Mouse (Mus musculus): Measurements from ENCODE around the gene Ak2. TPM values are rescaled to one million over a fixed set of nuclear protein-coding genes. Genes with fewer than 3 reads are reported as not detected.

Ak2 gene
- total RNA-seq, 2 experiments from 2014 or later, result 24.3 to 29.6 TPM

DNA sequence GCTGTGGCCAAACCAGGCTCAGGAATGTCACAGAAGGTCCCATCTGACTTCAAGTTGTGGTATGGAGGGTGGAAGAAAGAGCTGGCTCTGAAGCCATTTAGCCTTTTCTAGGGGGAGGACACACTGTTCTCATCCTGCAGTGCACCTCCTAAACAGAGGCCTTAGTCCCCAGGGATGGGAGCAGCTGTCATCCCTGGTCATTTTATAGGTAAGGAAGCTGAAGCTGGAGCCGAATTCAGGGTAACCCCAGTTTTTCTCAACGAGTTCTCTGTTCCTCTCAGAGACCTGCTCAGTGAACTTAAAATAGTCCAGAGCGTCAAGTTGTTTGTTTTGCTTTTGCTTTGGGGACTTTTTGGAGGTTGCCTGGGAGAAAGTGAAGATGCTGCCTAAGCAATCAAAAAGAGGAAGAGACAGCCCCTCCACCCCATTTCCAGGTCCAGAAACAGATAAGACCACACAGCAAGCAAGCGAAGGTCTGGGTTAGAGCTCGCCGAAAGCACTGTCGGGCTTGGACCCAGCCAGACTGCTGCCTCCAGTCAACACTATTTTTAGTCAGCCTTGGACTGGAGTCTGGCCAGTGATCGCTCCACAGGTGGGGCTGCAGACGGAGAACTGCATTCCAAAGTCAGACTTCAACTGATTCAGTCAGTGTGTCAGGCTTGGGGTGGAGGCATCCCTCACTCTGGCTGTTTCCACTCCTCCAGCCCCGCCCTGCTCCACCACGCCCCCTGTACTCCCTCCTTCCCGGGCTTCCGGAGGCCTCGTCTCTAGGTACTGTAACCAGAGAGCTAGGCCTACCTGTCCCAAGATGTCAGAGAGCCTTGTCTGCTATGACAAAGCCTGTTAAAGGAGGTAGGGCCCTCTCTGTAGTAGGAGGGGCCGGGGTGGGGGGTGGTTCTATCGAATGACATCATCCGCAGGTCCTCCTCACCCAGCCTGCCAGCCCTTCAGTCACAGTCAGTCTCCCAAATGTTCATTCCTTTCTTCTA is 41.5 kb downstream of the Ak2 start:
- intact Hi-C loops (cut with DNase I), result no loop called here
- DNase-seq (ENCODE audit: low spot score in 2 of 2), result peak in 1 of 2 experiments; percentile 43

DNA sequence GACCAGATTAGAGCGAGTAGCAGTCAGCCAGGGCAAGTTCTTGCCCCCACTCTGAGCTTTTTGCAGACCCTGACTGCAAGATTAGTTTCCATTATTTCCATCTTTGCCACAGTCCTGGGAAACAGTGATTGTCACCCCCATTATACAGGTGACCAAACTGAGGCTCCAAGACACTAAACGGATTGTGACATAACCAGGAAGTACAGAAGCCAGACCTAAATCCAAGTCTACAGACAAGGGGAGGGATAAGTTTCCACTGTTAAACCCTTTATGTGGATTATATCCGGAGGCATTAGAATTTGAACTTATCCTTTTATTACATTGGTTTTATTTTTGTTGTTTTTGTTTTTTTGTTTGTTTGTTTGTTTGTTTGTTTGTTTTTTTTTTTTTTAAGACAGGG is 42.5 kb downstream of the Ak2 start:
- intact Hi-C loops (cut with DNase I), result no loop called here

DNA sequence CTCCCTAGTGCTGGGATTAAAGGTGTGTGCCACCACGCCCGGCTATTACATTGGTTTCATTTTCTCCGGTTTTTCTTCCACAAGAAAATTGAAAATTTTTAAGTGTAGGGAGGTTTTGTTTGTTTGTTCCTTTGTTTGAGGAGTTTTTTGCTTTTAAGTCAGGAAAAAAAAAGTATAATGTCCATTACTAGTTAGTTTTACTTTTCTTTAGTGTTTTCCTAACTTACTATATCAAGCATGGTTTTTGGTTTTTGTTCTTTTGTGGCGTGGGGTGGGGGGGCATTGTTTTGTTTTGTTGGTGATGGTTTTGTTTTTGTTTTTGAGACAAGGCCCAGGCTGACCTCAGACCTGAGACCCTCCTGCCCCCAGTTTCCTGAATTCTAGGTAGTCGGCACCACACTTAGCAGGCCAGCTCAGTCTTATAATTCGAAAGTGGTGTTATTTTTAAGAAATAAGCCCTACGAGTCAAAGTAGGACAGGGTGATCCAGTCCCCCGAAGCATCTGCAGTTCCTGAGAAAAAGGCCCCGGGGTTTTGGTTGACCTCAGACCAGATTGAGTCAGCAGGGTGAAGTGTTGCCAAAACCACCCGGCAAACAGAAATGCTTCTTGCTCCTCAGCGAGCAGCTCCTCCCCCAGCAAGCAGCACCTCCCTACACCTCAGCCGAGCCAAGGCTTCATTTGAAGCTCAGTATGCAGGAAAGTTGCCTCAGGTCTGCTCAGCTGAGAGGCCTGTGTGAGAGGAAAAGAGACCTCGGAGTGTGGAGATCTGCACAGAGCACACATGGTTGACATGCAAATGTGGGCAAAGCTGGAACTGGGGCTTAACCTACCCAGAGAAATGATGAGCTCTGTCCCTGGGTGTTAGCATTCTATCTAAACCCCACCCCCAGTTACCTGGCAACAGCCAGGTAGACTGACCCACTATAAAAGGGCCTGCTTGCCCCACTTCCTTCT is 43.2 kb downstream of the Ak2 start:
- intact Hi-C loops (cut with DNase I), result no loop called here
- no peak for DNase-seq (ENCODE audit: low spot score in 2 of 2)

More for the DNA sequence above, 42.5 kb downstream of the Ak2 start:
- DNase-seq (ENCODE audit: low spot score in 2 of 2), result no peak

DNA sequence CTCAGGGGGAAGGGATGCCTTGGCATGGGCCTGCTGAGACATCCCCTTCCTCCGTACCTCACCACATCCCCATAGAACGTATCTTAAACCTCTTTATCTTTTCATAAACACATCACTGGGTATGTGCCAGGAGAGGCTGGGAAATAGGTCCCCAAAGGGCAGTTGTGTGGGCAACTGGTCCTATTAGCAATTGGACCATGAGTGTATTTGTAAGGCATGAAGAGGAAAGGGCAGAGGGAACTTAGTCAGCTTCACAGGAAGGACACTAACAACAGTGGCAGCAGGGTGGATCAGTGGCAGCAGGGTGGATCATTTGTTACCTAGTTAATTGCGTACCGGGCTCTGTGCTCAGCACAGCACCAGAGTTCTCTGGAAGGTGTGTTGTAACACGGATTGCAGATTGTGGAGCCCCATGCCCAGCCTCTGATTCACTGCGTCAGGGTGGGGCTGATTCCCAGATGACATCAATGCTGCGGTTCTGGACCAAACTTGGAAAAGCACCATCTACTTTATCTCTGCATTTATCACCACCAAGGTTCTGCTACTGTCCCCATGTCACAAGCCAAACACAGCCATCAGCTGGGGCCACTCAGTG is 44.2 kb downstream of the Ak2 start:
- no peak for DNase-seq (ENCODE audit: low spot score in 2 of 2)
- intact Hi-C loops (cut with DNase I), result no loop called here

DNA sequence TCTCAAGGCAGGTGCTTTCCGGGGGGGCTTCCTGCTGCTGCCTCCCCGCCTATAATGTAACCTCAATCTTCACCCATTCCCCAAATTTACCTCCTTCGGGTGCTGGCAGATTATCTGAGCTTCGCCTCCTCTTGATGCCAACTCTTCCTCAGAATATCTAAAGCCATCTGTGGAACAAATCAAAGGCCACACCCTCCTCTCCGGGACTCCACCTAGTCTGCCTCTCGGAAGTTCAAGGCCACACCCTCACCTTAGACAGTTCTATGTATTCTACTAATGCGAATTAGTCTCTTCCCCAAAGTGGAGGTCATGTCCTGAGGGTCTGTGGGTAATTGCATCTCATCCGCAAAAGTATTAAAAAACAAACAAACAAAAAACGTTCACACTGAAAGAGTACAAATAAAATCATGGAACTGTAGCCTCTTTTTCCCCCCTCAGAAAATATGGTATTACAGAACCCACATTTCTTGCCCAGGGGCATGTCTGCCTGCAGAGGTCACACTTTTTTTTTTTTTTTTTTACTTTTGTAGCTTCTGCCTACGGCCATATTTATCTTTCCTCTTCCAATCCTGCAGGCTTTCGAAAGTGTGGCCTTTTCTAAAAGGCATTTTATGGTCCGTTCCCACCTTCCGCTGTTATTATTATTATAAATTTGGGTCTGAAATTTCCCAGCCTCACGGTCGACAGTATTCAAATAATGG is 56.1 kb downstream of the Ak2 start:
- intact Hi-C loops (cut with DNase I), result no loop called here
- no peak for DNase-seq (ENCODE audit: low spot score in 2 of 2)

DNA sequence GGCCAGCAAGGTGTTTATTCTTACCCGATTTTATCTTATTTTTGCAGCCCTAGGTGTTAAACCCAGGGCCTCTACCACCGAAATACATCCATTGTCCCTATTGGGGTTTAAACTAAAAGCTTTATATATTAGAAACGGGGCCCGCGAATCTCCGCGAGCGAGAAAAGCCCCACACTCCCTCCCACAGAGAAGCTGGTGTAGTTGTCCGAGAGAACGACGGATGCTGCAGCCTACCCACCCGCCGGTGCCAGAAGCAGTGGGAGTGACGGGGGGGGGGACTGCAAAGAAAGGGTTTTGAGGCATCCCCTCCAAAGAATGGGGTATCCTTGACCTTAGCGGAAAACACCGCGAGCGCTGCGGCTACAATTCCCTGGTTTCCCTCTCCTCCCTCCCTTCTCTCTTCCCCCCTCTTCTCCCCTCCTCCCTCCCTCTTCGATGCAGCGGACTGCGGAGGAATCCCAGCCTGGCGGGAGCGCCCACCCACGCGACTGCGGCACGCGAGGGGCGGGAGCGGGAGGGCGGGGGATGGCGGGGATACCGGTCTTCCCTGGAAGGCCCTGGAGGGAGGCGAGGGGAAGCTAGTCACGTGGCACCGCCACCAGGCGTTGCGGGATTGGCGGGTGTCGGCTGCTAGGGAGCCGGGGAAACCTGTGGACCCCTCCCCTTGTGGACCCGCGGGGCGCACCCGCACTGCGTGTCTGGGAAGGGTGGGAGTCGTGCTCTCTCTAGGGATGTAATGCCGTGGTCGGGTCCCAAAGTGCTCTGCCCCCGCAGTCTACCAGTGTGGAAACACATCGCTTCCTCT is 56.9 kb downstream of the Ak2 start:
- DNase-seq (ENCODE audit: low spot score in 2 of 2), result peak; percentile 85 to 86
- intact Hi-C loops (cut with DNase I), result no loop called here

DNA sequence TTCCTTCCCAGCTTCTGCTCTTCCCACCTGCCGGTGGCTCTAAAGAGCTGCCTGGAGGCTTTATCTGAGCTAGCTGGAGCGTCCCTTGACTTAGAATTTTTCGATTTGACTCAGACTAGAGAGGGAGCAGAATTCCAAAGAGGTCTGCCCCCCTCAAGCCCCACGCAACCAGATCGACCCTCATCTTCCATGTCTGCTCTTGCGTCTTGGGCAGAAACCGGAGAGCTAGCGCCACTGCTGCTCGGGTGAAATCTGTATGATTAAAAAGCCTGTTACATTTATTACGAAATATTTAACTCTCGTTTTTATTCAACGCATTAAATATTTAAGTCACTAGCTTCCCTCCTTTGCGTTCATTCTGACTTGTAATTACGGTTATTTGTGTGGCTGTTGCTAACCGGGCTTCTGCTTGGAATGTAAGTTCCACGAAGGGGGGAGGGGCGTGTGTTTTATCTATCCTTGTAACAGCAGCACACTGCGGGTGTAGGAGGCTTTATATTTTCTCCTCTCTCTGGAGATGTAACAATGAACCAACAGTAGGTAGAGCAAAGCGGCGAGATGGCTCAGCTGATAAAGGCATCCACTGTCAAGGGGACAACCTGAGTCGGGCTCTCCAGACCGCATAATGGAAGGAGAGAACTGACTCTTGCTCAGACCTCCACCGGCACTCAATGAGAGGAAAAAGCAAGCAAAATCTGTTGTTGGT is 57.7 kb downstream of the Ak2 start:
- intact Hi-C loops (cut with DNase I), result no loop called here

DNA sequence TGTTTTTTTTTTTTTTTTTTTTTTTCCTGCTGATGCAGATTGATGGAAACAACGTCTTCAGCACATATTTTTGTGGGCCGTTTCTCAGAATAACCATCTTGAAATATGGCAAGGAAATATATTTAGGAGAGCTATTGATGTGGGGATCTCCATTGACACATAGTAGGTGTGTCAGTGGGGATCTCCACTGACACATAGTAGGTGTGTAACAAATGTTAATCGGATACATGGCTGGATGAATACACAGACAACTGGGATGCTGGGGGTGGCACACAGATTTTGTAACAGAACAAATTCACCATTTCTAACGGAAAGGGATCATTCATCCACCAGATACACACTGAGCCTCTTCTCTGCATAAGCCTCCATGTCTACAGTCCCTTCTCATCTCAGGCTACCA is 58.6 kb downstream of the Ak2 start:
- intact Hi-C loops (cut with DNase I), result no loop called here
- DNase-seq (ENCODE audit: low spot score in 2 of 2), result no peak

More for the DNA sequence above, 57.7 kb downstream of the Ak2 start:
- DNase-seq (ENCODE audit: low spot score in 2 of 2), result peak; percentile 68 to 76

DNA sequence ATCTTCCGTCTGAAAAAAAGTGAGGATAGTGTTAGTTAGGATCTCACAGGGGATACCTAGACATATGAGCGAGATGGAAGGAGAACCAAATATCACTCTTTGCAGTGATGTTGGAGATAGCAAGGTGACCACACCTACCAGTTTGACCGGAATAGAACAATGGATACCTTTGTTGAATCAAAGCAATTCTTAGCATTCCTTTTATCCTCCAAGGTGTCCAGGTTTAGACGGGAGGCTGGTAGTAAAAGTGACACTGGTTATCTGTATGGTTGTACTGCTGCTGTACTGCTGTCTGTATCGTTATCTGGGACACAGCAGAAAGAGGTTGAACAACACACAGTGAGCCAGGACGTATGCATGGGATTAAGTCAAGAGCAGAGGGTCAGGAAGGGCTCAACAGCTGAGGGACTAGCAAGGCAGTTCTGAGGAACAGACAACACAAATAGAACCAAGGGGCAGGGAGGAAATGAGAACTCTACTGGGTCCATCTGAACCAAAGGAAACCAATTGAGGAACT is 59.2 kb downstream of the Ak2 start:
- no peak for DNase-seq (ENCODE audit: low spot score in 2 of 2)
- intact Hi-C loops (cut with DNase I), result no loop called here

DNA sequence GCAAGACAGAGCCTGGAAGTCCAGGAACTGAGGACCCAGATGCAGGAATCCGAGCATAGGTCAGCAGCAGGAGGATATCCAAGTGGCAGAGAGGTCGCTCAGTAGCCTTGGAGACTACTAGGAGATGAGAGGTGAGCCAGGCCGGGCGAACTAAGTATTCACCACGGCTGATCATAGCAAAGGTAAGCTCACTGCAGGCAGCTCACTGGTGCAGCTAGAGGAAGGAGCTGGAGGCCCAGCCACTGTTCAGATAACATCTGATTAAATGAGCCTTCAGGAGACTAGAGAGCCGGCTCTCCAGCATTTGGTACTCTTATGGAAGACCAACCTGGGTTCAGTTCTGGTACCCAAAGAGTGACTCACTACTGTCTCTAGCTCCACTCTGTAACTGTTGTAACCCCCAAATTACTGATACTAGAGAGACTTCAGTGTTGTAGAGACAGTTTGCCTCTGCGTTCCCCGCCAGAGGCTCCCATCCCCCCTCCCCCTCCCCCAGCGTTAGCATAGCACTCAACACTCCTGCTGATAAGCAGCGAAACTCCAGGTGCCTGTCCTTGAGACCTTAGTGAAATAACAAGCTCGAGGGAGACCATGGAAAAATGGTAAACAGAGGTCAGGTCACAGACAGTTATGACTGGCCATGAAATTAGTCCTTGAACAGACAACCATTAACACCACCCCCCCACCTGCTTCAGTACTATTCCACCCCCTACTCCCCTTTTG is 59.9 kb downstream of the Ak2 start:
- DNase-seq (ENCODE audit: low spot score in 2 of 2), result no peak
- intact Hi-C loops (cut with DNase I), result no loop called here

DNA sequence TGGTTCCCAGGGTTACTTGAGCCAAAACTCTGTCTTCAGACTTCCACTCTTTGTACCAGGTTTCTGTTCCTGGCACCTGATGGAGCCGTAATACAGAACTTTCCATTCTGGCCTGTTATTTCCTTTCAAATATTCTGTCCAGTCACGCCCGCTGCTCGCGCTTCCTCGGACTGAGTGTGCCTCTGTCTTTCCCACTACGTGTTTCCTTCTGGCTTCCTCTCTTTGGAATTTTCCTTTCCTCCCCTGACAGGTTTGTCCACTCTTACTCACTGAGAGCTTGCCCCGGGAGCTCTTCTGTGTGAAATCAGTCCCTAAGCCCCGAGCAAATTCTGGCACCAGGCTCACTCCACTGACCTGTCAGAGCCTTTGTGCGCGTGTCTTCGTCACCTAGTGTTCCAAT is 63.0 kb downstream of the Ak2 start:
- no peak for DNase-seq (ENCODE audit: low spot score in 2 of 2)
- intact Hi-C loops (cut with DNase I), result no loop called here

DNA sequence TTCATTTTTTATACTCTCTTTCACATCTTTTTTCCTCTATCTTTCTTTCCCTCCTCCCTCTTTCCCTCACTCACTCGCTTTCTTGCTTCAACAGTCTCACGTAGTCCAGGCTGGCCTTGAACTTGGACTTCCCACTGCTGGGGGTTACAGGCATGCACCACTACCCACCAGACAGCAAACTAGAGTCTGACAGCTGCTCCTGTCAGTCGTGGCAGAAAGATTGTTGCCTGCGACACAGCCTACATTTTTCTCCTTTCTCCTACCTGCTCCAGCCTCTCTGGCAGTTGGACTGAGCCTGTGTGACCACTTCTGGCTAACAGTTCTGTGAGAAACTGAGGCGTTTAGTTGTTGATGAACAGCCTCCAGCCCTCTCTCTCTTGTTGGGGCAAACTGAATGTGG is 63.8 kb downstream of the Ak2 start:
- intact Hi-C loops (cut with DNase I), result no loop called here
- no peak for DNase-seq (ENCODE audit: low spot score in 2 of 2)

DNA sequence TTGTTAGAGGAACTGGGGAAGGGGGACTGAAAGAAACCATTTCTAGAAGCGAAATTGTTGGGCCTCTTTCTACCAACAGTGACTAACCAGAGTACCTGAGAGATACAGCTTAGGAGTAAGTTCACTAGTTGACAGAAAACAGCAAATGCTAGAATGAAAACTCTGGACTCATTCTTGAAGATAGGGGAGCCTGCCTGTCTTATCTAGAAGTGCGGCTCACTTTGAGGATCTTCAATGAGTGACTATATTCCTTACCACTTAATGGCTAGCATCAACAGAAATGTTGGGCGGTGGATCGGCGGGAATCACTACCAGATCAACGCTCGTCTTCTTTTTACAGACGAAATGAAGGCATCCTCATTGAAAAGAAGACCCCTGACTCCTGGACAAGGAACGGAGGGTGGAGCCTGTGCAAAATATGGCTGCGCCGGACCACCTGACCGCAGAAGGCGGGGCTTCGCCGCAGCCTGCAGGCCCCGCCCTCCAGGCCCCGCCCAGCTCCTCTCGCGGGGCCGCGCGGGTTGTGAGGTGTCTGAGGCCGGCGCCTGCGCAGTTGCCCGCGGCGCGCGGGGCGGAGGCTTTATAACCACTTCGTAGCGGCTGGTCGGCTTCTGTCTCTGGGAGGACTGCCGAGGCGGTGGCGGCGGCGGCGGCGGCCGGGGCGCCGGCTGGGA is 65.9 kb downstream of the Ak2 start:
- peak; percentile 97 to 98 for DNase-seq (ENCODE audit: low spot score in 2 of 2)
- intact Hi-C loops (cut with DNase I), result no loop called here

DNA sequence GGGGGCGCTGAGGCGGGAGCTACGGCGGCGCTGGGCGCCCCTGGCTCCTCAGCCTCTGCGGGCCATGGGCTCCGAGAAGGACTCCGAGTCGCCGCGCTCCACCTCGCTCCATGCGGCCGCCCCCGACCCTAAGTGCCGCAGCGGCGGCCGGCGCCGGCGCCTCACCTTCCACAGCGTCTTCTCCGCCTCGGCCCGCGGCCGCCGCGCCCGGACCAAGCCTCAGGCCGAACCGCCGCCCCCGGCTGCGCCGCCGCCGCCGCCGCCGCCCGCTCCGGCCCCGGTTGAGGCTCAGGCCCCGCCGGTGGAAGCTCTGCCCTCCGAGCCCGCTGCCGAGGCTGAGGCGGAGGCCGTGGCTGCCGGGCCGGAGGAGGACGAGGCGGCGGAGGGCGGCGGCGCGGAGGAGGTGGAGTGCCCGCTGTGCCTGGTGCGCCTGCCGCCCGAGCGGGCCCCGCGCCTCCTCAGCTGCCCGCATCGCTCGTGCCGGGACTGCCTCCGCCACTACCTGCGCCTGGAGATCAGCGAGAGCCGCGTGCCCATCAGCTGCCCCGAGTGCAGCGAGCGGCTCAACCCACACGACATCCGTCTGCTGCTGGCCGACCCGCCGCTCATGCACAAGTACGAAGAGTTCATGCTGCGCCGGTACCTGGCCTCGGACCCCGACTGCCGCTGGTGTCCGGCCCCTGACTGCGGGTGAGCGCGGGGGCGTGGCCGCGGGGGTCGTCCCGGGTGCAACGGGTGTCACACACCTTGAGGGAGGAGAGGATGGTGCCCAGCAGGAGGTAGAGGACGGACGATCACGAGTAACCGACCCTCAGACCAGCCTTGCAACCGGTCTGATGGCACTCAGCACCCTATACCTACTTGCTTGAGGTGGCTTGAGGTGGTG is 66.7 kb downstream of the Ak2 start, which contains the start of gene Rnf19b:
TSS of gene Rnf19b (plus strand) at position 65 of the 886 bp plus-strand sequence.
- peak in 1 of 2 experiments; percentile 21 for DNase-seq (ENCODE audit: low spot score in 2 of 2)

DNA sequence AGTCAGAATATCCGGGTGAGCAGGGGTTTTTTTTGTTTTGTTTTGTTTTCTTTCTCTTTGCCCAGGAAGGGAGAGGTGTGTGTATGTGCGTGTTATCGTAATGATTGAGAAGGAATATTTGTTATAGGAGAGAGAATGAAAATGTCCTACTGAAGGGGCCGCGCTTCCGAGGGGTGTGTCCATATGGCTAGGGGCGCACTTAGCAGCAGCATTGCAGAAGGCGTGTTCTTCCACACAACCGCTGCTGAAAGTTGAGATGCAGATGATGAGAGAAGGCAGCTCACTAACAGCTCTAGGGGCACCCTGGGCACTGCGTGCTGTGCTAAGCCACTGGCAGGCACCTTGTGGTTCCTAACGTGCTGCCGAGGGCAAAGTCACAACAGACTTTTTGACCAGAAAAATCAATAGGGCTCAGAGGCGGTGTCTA is 67.4 kb downstream of the Ak2 start:
- DNase-seq (ENCODE audit: low spot score in 2 of 2), result no peak
- intact Hi-C loops (cut with DNase I), result no loop called here

More for the DNA sequence above, 66.7 kb downstream of the Ak2 start, which contains the start of gene Rnf19b:
- intact Hi-C loops (cut with DNase I), result no loop called here
